Mouse (Mus musculus) ZHBTc4 (cell line): ENCODE data around the gene Triml1.

Experiments
- DNase-seq: peaks from one replicate; pipeline ENCODE4 v3.0.0-alpha.2; 2011; ENCODE audit warnings: low read depth, low spot score

Triml1 gene

GRCm38 (mm10) chr8:43141386-43141785 is at the start of gene Triml1:
Gene Triml1, minus strand, starts transcription at chr8:43141486.
- DNase-seq: no peak

- DNase-seq: peak; percentile 61
Measured at GRCm38 (mm10) chr8:43182281-43182680, 41.0 kb upstream of the Triml1 start.

GRCm38 (mm10) chr8:43180054-43180690 is 38.9 kb upstream of the Triml1 start, which contains the start of gene Triml2:
Gene Triml2, plus strand, starts transcription at chr8:43180541.
- DNase-seq: peak; percentile 97

- DNase-seq: peak; percentile 21
Measured at GRCm38 (mm10) chr8:43179189-43179588, 37.9 kb upstream of the Triml1 start.

- no peak for DNase-seq
Measured at GRCm38 (mm10) chr8:43178263-43178662, 37.0 kb upstream of the Triml1 start.

- peak; percentile 63 for DNase-seq
Measured at GRCm38 (mm10) chr8:43176766-43177486, 35.6 kb upstream of the Triml1 start.

GRCm38 (mm10) chr8:43169249-43169755 is 28.0 kb upstream of the Triml1 start:
- DNase-seq: no peak

- DNase-seq: no peak
Measured at GRCm38 (mm10) chr8:43168083-43168482, 26.8 kb upstream of the Triml1 start.

GRCm38 (mm10) chr8:43164453-43164852 is 23.2 kb upstream of the Triml1 start:
- no peak for DNase-seq

- DNase-seq: no peak
Measured at GRCm38 (mm10) chr8:43163255-43163654, 22.0 kb upstream of the Triml1 start.

- DNase-seq: peak; percentile 72
Measured at GRCm38 (mm10) chr8:43149307-43149706, 8.0 kb upstream of the Triml1 start.

GRCm38 (mm10) chr8:43111205-43111827 is 30.0 kb downstream of the Triml1 start:
- DNase-seq: no peak
